Mouse (Mus musculus) limb, embryonic 14.5 days (tissue): ENCODE data around the gene Klhdc10. TPM values are rescaled to one million over a fixed set of nuclear protein-coding genes. Genes with fewer than 3 reads are reported as not detected.
A peak's percentile ranks its signal among the peaks of the same experiment; 100 is the strongest.

Experiments
- ATAC-seq: fragments of 200-750 bp; cut with Nextera tagmentation; 2 replicates; pipeline ENCODE4 v1.8.0; 2017; ENCODE audit warnings: low read depth, moderate number of reproducible peaks, moderate TSS enrichment; ENCODE audit not compliant: low FRiP score
- DNase-seq: peaks from one replicate; pipeline ENCODE4 v3.0.0-alpha.2; 2015; ENCODE audit warnings: low spot score
- H3K27ac ChIP-seq: fragments of 300-500 bp; sonication (generic); replicated peaks from 2 replicates; pipeline ENCODE4 v1.5.1; 2014; ENCODE audit warnings: low read depth, mild to moderate bottlenecking, low read length, moderate library complexity, mixed read lengths
- H3K27me3 ChIP-seq: fragments of 300-500 bp; sonication (generic); 2 replicates; pipeline ENCODE4 v1.6.1; 2014; ENCODE audit warnings: low read length, mixed read lengths; ENCODE audit not compliant: control insufficient read depth, insufficient read depth
- H3K36me3 ChIP-seq: fragments of 300-500 bp; sonication (generic); 2 replicates; pipeline ENCODE4 v1.6.1; 2014; ENCODE audit warnings: mild to moderate bottlenecking, low read length, moderate library complexity, mixed read lengths; ENCODE audit not compliant: control insufficient read depth, insufficient read depth
- H3K4me1 ChIP-seq: fragments of 300-500 bp; sonication (generic); 2 replicates; pipeline ENCODE4 v1.6.1; 2014; ENCODE audit warnings: antibody characterized with exemption, low read length, mixed read lengths; ENCODE audit not compliant: control insufficient read depth, insufficient read depth
- H3K4me2 ChIP-seq: fragments of 300-500 bp; sonication (generic); replicated peaks from 2 replicates; pipeline ENCODE4 v1.6.1; 2014; ENCODE audit warnings: low read depth, mild to moderate bottlenecking, low read length, moderate library complexity; ENCODE audit not compliant: severe bottlenecking
- H3K4me3 ChIP-seq: fragments of 300-500 bp; sonication (generic); replicated peaks from 2 replicates; pipeline ENCODE4 v1.5.1; 2014; ENCODE audit warnings: low read length
- H3K9ac ChIP-seq: fragments of 300-500 bp; sonication (generic); 2 replicates; pipeline ENCODE4 v1.6.1; 2014; ENCODE audit warnings: mild to moderate bottlenecking, low read depth, low read length, moderate library complexity; ENCODE audit not compliant: severe bottlenecking
- H3K9me3 ChIP-seq: fragments of 300-500 bp; sonication (generic); 2 replicates; pipeline ENCODE4 v1.6.1; 2016; ENCODE audit warnings: low read length; ENCODE audit not compliant: control insufficient read depth
- POLR2A ChIP-seq: fragments of 200-500 bp; IDR thresholded peaks from 2 replicates; pipeline ENCODE4 v1.8.0; 2012; ENCODE audit warnings: inconsistent platforms, mild to moderate bottlenecking, moderate library complexity, borderline replicate concordance; ENCODE audit not compliant: insufficient read depth, insufficient read length; ENCODE audit errors: extremely low read depth
- WGBS: fragments of 180-500 bp; shearing (Covaris S2); extraction: QIAGEN DNeasy Blood & Tissue Kit; methylation state at CpG from one replicate; pipeline ENCODE4 v1.1.7; 2014; 5-methylcytosine and 5-hydroxymethylcytosine counted together
- polyA plus RNA-seq, 2 experiments: library from polyadenylated mRNA; depleted of rRNA in 1 of 2; stranded (reverse) in 1 of 2; unstranded in 1 of 2; fragments of >200 nt; fragmentation: Nextera tagmentation in 1 of 2; extraction: Ambion mirVana in 1 of 2; gene quantifications; 2 replicates each; pipeline versions ENCODE4 v1.2.1 to v1.2.3; 2012 to 2014

Gene Klhdc10
- polyA plus RNA-seq, 2 experiments, result 39.3 to 106 TPM

GRCm38 (mm10) chr6:30356161-30356560 lies 45.5 kb upstream of the Klhdc10 start:
- H3K27ac ChIP-seq, result no peak overlapping the region
- DNase-seq (no peak), ATAC-seq (no peak)
- no peaks in the 10 kb centered on the region for H3K27me3 ChIP-seq
- H3K4me3 ChIP-seq, result no peak overlapping the region
- H3K4me1 ChIP-seq, result peaks cover 2% of the 10 kb centered on the region; the same call in 1 of the 2 replicates
- no peak overlapping the region for H3K9ac ChIP-seq
- 74% methylated on average over 5 of the region's 5 CpGs for WGBS
- H3K36me3 ChIP-seq, result no peaks in the 10 kb centered on the region
- no peak for TF ChIP-seq POLR2A
- H3K9me3 ChIP-seq, result no peaks in the 10 kb centered on the region
- H3K4me2 ChIP-seq, result no peak overlapping the region

- no peaks in the 10 kb centered on the region for H3K27me3 ChIP-seq
- WGBS, result 90% methylated on average over 12 of the region's 12 CpGs
These were observed 45.0 kb upstream of the Klhdc10 start for GRCm38 (mm10) chr6:30356680-30357079.

DNA sequence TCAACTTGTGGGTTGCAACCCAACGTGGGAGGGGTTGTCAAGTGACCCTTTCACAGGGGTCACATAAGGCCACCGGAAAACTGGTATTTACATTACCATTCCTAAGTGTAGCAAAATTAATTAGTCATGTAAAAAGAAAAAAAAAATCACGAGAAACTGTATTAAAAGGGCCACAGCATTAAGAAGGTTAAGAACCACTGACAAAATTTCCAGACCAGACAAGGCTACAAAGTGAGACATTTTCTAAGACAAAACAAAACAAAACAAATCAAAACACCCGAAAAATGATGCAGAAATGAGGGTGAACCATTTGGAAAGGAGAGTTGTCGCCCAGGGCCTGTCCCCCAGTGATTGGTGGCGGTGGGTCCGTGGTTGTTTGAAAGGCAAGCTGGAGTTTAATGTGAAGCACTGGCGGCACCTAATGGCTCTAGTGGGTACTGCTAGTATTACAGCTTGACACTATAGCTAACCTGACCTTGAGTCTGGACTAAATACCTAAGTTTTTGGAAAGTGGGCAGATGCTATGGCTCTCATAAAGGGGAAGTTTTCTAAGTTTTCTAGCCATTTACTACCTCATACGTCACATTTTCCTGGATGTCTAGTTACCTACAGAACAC lies 44.0 kb upstream of the Klhdc10 start:
- H3K36me3 ChIP-seq, result no peaks in the 10 kb centered on the region
- no peaks in the 10 kb centered on the region for H3K27me3 ChIP-seq
- H3K4me1 ChIP-seq, result peaks cover 2% of the 10 kb centered on the region; the same call in 1 of the 2 replicates
- no peak overlapping the region for H3K27ac ChIP-seq
- ATAC-seq, result peak; percentile 74; the same call in 1 of the 2 replicates
- no peak overlapping the region for H3K4me2 ChIP-seq
- peak; percentile 86 for DNase-seq
- WGBS, result 16% methylated on average over 9 of the region's 9 CpGs
- H3K9ac ChIP-seq, result no peak overlapping the region
- H3K9me3 ChIP-seq, result no peaks in the 10 kb centered on the region
- H3K4me3 ChIP-seq, result no peak overlapping the region
- TF ChIP-seq POLR2A, result no peak

More at GRCm38 (mm10) chr6:30356680-30357079, 45.0 kb upstream of the Klhdc10 start:
- no peak for TF ChIP-seq POLR2A
- H3K27ac ChIP-seq, result no peak overlapping the region
- H3K4me1 ChIP-seq, result peaks cover 2% of the 10 kb centered on the region; the same call in 1 of the 2 replicates
- no peak overlapping the region for H3K4me3 ChIP-seq
- DNase-seq, result no peak
- no peak overlapping the region for H3K9ac ChIP-seq
- no peak overlapping the region for H3K4me2 ChIP-seq
- H3K36me3 ChIP-seq, result no peaks in the 10 kb centered on the region
- no peak for ATAC-seq
- no peaks in the 10 kb centered on the region for H3K9me3 ChIP-seq

DNA sequence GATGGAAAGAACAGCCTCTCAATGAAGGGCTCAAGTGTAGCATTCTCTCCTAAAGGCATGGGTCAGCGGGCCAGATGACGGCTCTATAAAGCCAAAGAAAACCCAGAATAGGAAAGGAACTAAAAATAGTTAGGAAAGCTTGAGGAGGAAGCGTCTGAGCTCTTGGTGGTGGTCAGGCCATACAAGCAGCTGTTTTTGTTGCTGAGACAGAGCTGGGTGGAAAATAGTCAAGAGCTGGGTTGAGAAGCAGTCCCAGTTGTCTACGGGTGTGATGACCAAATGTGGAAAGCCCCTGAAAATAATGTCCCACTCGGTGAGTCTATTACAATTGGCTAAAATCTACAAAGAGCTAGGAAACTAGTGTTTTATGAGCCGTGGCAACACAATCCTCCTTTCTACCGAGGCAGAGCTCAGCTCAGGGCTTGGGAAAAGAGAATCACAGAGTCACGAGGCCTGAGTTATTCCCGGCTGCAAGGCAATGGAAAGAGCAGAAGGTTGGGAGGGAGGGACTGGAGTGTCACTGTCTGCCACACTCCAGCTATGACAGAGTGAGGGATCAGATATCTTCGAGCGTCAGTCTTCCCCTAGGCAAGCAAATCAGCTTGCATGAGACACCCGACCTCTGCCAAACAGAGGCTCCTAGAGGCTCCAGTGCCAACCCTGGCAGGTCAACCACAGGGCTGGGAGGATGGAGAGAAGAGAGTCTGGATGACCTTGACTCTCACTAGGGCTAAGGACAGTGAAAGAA lies 41.7 kb upstream of the Klhdc10 start:
- WGBS, result 61% methylated on average over 12 of the region's 12 CpGs
- no peak for TF ChIP-seq POLR2A
- no peak for DNase-seq
- Histone ChIP-seq H3K9me3 (no peaks in the 10 kb centered on the region), H3K27me3 (no peaks in the 10 kb centered on the region), H3K9ac (no peak overlapping the region), H3K4me1 (peaks cover 2% of the 10 kb centered on the region; the same call in 1 of the 2 replicates), H3K27ac (0 out of 2 replicates have a peak overlapping the region, but pooled peaks have one; percentile 33), H3K4me3 (no peak overlapping the region), H3K36me3 (peaks cover 15% of the 10 kb centered on the region), H3K4me2 (no peak overlapping the region)
- peak; percentile 53 for ATAC-seq

- ATAC-seq (no peak), DNase-seq (no peak)
- Histone ChIP-seq H3K4me2 (no peak overlapping the region), H3K4me3 (no peak overlapping the region), H3K27me3 (no peaks in the 10 kb centered on the region), H3K27ac (no peak overlapping the region), H3K9ac (no peak overlapping the region), H3K9me3 (no peaks in the 10 kb centered on the region), H3K36me3 (peaks cover 48% of the 10 kb centered on the region), H3K4me1 (peaks cover 2% of the 10 kb centered on the region; the same call in 1 of the 2 replicates)
- 42% methylated on average over 5 of the region's 5 CpGs for WGBS
- TF ChIP-seq POLR2A, result no peak
These were observed 37.9 kb upstream of the Klhdc10 start for GRCm38 (mm10) chr6:30363808-30364207.
